Mouse (Mus musculus): ENCODE measurements at regions not wholly inside any gene's neighbourhood (a gene's known extent, or its start where the extent isn't known, plus 50 kb on each side); places are given as distances from the start of the nearest gene placed in this dataset. TPM values are rescaled to one million over a fixed set of nuclear protein-coding genes. Genes with fewer than 3 reads are reported as not detected.

GRCm38 (mm10) chr2:94500649-94501048 is 62.7 kb upstream of the Api5 start:
- Histone ChIP-seq H3K9me3 (replicated peaks; ENCODE audit: control insufficient read depth, low read length) (no peaks in the 10 kb centered on the region), H3K9ac (ENCODE audit: low read length) (no peak overlapping the region), H3K4me3 (ENCODE audit: low read length) (no peak overlapping the region), H3K4me2 (ENCODE audit: low read depth, low read length) (no peak overlapping the region), H3K27me3 (ENCODE audit: control insufficient read depth, insufficient read depth, low read length) (no peaks in the 10 kb centered on the region), H3K27ac (ENCODE audit: low read length) (no peak overlapping the region), H3K4me1 (ENCODE audit: control insufficient read depth, insufficient read depth, low read length) (no peaks in the 10 kb centered on the region), H3K36me3 (ENCODE audit: control insufficient read depth, insufficient read depth) (no peaks in the 10 kb centered on the region)
- 17% methylated on average over 2 of the region's 2 CpGs for WGBS
- ATAC-seq (replicated peaks; ENCODE audit: extremely low read depth, insufficient read depth, low FRiP score) = no peak

GRCm38 (mm10) chr2:94498516-94498915 is 60.6 kb upstream of the Api5 start:
- Histone ChIP-seq H3K9me3 (replicated peaks; ENCODE audit: control insufficient read depth, low read length) (no peaks in the 10 kb centered on the region), H3K4me1 (ENCODE audit: control insufficient read depth, insufficient read depth, low read length) (no peaks in the 10 kb centered on the region), H3K36me3 (ENCODE audit: control insufficient read depth, insufficient read depth) (no peaks in the 10 kb centered on the region), H3K9ac (ENCODE audit: low read length) (no peak overlapping the region), H3K27me3 (ENCODE audit: control insufficient read depth, insufficient read depth, low read length) (no peaks in the 10 kb centered on the region), H3K4me3 (ENCODE audit: low read length) (no peak overlapping the region), H3K27ac (ENCODE audit: low read length) (no peak overlapping the region), H3K4me2 (ENCODE audit: low read depth, low read length) (no peak overlapping the region)
- ATAC-seq (replicated peaks; ENCODE audit: extremely low read depth, insufficient read depth, low FRiP score) = no peak
- 58% methylated on average over 2 of the region's 2 CpGs for WGBS

Small RNA genes in the stretch of these regions (microRNA-seq; reads per million reads assigned to microRNA genes)
- not detected for gene Gm44461
